Mouse (Mus musculus) bone marrow macrophage, adult 2 months (primary cell): Measurements from ENCODE around the gene Ubtd2. TPM values are rescaled to one million over a fixed set of nuclear protein-coding genes. Genes with fewer than 3 reads are reported as not detected.
"Not testable (repeated sequence)": the region's sequence is repeated elsewhere in the genome, so short reads cannot be mapped to it uniquely, and the experiment has no call there.

Source experiments
- H3K27ac ChIP-seq: 2 replicates; pipeline ENCODE4 v1.5.1; 2012; ENCODE audit warnings: low read depth, low read length; ENCODE audit not compliant: insufficient read depth
- H3K4me1 ChIP-seq: 2 replicates; pipeline ENCODE4 v1.6.1; 2012; ENCODE audit warnings: low read length; ENCODE audit not compliant: control insufficient read depth, insufficient read depth
- H3K4me3 ChIP-seq: 2 replicates; pipeline ENCODE4 v1.5.1; 2012; ENCODE audit warnings: mild to moderate bottlenecking, low read length, moderate library complexity; ENCODE audit not compliant: insufficient read depth
- CTCF ChIP-seq: IDR thresholded peaks from 2 replicates; pipeline ENCODE4 v1.5.1; 2012; ENCODE audit warnings: low read depth, mild to moderate bottlenecking, low read length, moderate library complexity
- POLR2A ChIP-seq: IDR thresholded peaks from 2 replicates; pipeline ENCODE4 v1.6.1; 2012; ENCODE audit warnings: mild to moderate bottlenecking, low read depth, low read length, borderline replicate concordance
- polyA plus RNA-seq: library from polyadenylated mRNA; stranded (reverse); fragments of >200 nt; gene quantifications from 2 replicates; pipeline ENCODE4 v1.2.4, GENCODE M21; 2012; ENCODE audit not compliant: missing spikeins, insufficient read depth, insufficient read length

Ubtd2 gene
- polyA plus RNA-seq, 1 experiment = 2.4 TPM

- H3K4me3 ChIP-seq = no peak overlapping the region
- H3K27ac ChIP-seq = no peak overlapping the region; the same call in 1 of the 2 replicates
- TF ChIP-seq CTCF = no peak
- no peak for TF ChIP-seq POLR2A
- H3K4me1 ChIP-seq = peaks cover 30% of the 10 kb centered on the region
Measured at GRCm38 (mm10) chr11:32488808-32489670, 33.9 kb downstream of the Ubtd2 start.

GRCm38 (mm10) chr11:32491079-32491478 lies 35.9 kb downstream of the Ubtd2 start:
- no peak for TF ChIP-seq CTCF
- no peak for TF ChIP-seq POLR2A
- H3K4me1 ChIP-seq = peaks cover 30% of the 10 kb centered on the region
- no peak overlapping the region for H3K4me3 ChIP-seq
- H3K27ac ChIP-seq = no peak overlapping the region

- no peak for TF ChIP-seq POLR2A
- TF ChIP-seq CTCF = no peak
- peaks cover 28% of the 10 kb centered on the region for H3K4me1 ChIP-seq
- no peak overlapping the region for H3K27ac ChIP-seq
- H3K4me3 ChIP-seq = no peak overlapping the region
Measured at GRCm38 (mm10) chr11:32493312-32493711, 38.1 kb downstream of the Ubtd2 start.

DNA sequence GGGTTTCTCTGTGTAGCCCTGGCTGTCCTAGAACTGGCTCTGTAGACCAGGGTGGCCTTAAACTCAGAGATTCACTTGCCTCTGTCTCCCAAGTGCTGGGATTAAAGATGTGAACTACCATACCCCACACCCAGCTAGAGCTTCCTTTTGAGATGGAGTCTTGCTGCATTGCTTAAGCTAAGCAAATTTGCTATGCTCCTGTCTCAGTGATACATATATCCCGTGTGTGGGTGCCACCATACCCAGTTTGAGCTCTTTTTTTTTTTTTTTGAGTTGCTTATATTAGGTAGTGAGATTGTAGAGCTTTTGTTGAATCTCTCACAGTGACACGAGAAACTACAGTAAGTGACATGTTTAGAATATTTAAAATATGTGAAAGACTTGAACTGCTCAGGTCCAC lies 40.1 kb downstream of the Ubtd2 start:
- TF ChIP-seq CTCF = no peak
- no peak for TF ChIP-seq POLR2A
- Histone ChIP-seq H3K4me3 (no peak overlapping the region), H3K27ac (no peak overlapping the region), H3K4me1 (peaks cover 13% of the 10 kb centered on the region)

DNA sequence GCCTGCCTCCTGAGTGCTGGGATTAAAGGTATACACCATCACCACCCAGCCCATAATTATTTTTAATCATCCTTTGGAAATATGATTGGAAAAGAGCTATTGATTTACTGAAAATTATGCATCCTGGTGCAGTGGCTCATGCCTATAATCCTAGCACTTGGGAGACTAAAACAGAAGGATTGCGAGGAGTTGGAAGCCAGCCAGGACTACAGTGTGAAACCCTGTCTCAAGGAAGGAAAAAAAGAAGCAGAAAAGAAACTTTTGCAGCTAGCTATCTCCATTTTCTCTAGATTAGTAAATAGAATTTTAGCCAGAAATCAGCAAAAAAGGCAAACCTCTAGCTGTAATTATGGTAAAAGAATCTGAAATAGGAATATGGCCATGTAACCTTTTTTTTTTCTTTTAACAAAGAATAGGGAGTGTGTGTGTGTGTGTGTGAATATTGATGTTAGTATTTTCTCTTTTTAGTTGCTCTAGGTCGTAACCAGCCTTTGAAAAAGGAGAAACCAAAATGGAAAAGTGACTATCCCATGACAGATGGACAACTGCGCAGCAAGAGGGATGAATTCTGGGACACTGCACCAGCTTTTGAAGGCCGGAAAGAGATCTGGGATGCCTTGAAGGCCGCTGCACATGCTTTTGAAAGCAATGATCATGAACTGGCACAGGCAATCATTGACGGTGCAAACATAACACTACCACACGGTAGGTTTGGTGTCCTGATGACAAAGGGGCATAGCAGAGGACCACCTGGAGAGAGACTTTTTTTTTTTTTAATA lies 43.8 kb downstream of the Ubtd2 start:
- no peak overlapping the region for H3K27ac ChIP-seq
- no peak overlapping the region for H3K4me3 ChIP-seq
- TF ChIP-seq CTCF = no peak
- no peak for TF ChIP-seq POLR2A
- H3K4me1 ChIP-seq = peaks cover 9% of the 10 kb centered on the region

DNA sequence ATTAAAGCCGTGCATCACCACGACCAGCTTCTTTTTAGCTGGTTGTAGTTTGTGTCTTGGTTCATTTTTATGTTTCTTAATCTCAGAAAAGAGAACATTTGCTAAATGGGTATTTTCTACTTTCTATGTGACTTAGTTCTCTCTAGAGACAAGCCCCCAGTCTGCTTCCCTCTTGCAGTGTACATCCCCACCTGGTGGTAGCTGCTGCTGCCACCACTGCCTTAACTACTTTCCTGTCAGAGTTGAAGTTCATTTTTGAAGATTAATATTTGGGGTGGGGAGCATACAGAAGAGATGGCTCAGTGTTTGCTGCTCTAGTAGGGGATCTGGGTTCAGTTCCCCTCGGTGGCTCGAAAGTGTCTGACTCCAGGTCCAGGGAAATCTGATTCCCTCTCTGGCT lies 44.8 kb downstream of the Ubtd2 start:
- no peak overlapping the region for H3K27ac ChIP-seq
- TF ChIP-seq CTCF = no peak
- no peak for TF ChIP-seq POLR2A
- H3K4me3 ChIP-seq = no peak overlapping the region
- peaks cover 14% of the 10 kb centered on the region for H3K4me1 ChIP-seq

DNA sequence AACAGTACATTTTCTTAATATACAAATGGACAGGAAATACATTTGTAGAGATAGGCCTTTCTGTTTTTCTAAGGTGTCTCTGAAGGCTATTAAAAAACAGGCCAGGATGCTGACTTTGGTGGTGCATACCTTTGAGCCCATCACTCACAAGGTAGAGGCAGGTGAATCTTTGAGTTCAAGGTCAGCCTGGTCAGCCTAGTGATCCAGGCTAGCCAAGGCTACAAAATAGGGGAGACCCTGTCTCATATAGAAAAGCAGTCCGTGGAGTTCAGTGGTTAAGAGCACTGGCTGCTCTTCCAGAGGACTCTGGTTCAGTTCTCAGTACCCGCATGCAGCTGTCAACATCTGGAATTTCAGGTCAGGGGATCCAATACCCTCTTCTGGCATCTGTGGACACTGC lies 48.5 kb downstream of the Ubtd2 start:
- H3K4me1 ChIP-seq = peaks cover 20% of the 10 kb centered on the region
- TF ChIP-seq CTCF (no peak), POLR2A (no peak)
- no peak overlapping the region for H3K27ac ChIP-seq
- no peak overlapping the region for H3K4me3 ChIP-seq

DNA sequence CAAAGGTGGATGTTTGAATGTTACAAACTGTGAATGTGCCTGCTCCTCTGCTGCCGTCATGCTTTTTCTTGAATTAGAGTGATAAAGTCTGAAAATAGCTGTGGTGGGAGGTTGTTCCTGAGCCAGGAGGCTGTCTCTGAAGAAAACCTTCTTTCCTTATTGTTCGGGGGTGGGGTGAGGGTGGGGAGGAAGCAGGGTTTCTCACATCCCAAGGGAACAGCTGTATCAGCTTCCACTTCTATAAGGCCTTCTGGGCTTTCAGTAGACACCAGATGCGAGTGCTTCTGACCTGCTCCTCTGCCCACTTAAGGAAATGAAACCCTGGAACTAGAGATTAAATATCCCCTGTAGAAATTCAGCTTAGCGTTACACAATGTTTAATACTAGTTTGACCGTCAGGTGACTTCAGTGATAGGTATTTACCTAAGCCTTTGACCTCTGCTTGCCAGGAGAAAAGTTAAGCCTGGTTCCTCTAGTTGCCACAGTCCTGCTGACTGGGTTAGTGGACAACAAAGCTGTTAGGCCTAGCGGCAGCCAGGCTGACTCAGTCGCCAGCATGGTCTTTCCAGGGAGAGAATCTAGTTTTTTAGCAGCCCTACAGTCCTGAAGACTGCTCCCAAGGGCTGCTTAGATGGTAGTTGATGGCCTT lies 50.0 kb downstream of the Ubtd2 start:
- TF ChIP-seq POLR2A (no peak), CTCF (no peak)
- H3K27ac ChIP-seq = no peak overlapping the region
- H3K4me1 ChIP-seq = peaks cover 17% of the 10 kb centered on the region
- H3K4me3 ChIP-seq = no peak overlapping the region

GRCm38 (mm10) chr11:32510930-32511329 lies 55.8 kb downstream of the Ubtd2 start:
- Histone ChIP-seq H3K4me1 (peaks cover 4% of the 10 kb centered on the region; the same call in 1 of the 2 replicates), H3K4me3 (no peak overlapping the region), H3K27ac (no peak overlapping the region)
- TF ChIP-seq POLR2A (no peak), CTCF (peak; percentile 23; the same call in 1 of the 2 replicates)

DNA sequence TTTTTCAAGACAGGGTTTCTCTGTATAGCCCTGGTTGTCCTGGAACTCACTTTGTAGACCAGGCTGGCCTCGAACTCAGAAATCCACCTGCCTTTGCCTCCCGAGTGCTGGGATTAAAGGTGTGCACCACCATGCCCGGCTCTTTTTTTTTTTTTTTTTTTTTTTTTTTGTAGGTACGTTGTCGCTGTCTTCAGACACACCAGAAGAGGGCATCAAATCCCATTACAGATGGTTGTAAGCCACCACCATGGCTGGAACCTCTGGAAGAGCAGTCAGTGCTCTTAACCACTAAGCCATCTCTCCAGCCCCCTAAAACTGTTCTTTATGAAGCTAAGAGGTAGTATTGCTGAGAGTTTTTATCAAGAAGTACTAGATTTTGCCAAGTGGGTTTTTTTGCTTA lies 59.7 kb downstream of the Ubtd2 start:
- H3K4me1 ChIP-seq, H3K27ac ChIP-seq, H3K4me3 ChIP-seq: not testable (repeated sequence)
